Mouse (Mus musculus): ENCODE measurements at regions not wholly inside any gene's neighbourhood (a gene's known extent, or its start where the extent isn't known, plus 50 kb on each side); places are given as distances from the start of the nearest gene placed in this dataset.

DNA sequence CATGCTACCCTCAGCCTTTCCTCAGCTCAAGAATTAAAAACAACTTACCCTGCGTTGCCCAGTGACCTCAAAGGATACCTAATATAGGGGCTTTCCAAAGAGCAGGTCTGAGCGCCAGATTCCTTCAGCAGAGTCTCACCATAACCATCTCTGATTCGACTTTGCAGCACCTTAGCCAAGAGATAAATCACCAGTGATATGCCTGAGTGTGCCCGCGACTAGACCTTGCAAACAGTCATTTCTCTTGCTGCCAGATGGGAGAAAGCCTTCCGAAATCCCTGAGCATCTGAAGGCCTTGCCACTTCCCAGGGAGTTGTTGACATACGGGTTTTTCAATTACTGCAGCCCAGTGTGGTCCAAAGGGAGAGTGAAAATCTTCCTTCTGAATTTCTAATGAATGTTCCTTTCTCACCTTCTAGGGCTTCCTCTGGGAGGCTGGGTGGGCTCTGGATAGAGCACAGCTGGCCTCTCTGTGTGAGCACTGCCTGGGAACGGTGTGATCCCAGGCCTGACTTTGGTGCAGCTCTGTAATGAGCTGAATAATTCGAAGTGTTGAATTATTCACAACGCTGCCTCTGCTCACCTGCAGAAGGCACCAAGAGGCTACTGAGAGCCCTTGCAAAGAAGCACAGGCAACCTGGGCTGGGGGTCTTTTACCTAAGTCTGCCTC is 396.2 kb downstream of the Fut8 start:
- no peaks in the 10 kb centered on the region for H3K9me3 ChIP-seq (replicated peaks; ENCODE audit: control insufficient read depth, low read length)
- H3K36me3 ChIP-seq (ENCODE audit: control insufficient read depth, insufficient read depth, low read length) = no peaks in the 10 kb centered on the region
- WGBS (ENCODE audit: insufficient replicate concordance) = 19% methylated on average over 10 of the region's 10 CpGs
- no peak overlapping the region for H3K9ac ChIP-seq (ENCODE audit: low read depth, low read length)
- no peak overlapping the region for H3K4me3 ChIP-seq (ENCODE audit: low read depth, low read length)
- no peak overlapping the region for H3K4me2 ChIP-seq
- ATAC-seq (replicated peaks; ENCODE audit: insufficient number of reproducible peaks, low FRiP score, low TSS enrichment) = no peak
- peaks cover 3% of the 10 kb centered on the region; the same call in 1 of the 2 replicates for H3K4me1 ChIP-seq (ENCODE audit: control insufficient read depth, insufficient read depth, low read length)
- no peaks in the 10 kb centered on the region for H3K27me3 ChIP-seq (ENCODE audit: control insufficient read depth, insufficient read depth, low read length)
- H3K27ac ChIP-seq (ENCODE audit: low read depth, low read length) = no peak overlapping the region

DNA sequence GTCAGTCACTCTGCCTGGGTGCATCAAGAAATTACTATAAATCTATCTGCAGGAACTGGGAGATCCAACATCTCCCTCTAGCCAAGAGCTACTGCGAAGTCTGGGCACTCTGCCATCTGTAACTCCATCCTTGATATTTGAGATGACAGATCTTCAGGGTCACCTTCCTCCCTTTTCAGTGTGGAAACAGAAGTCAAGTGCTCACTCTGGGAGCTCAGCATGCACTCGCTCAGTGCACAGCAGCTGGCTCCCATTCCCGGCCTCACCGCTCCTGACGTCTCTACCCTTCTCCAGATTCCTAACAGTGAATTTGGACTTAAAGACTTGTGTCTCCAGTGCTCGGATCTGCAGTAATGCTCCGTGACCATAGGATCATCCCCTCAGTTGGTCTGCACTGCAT is 400.3 kb downstream of the Fut8 start:
- 45% methylated on average over 7 of the region's 7 CpGs for WGBS (ENCODE audit: insufficient replicate concordance)
- Histone ChIP-seq H3K36me3 (ENCODE audit: control insufficient read depth, insufficient read depth, low read length) (no peaks in the 10 kb centered on the region), H3K9ac (ENCODE audit: low read depth, low read length) (no peak overlapping the region), H3K9me3 (replicated peaks; ENCODE audit: control insufficient read depth, low read length) (no peaks in the 10 kb centered on the region), H3K4me2 (no peak overlapping the region), H3K4me1 (ENCODE audit: control insufficient read depth, insufficient read depth, low read length) (peaks cover 3% of the 10 kb centered on the region; the same call in 1 of the 2 replicates), H3K27me3 (ENCODE audit: control insufficient read depth, insufficient read depth, low read length) (no peaks in the 10 kb centered on the region), H3K4me3 (ENCODE audit: low read depth, low read length) (no peak overlapping the region), H3K27ac (ENCODE audit: low read depth, low read length) (no peak overlapping the region)
- 0 out of 2 replicates have a peak, but pooled peaks have one; percentile 26 for ATAC-seq (replicated peaks; ENCODE audit: insufficient number of reproducible peaks, low FRiP score, low TSS enrichment)

DNA sequence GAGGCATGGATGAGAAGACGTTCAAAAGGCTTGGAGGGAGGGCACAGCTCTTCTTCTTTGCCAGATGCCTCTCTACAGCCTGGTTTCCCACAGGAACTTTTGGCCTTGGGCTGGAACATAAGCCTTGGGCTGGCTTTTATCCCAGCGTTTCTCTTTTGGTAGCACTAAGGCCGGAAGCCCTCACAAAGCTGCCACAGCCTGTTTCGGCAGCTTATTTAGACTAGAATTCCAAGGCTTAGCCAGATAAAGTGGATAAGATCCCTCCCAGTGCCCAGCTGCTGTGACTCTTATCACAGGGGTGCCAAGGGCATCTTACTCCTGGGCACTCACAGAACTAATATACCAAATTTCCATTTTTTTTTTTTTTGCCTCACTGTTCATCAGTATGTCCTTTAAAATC is 404.4 kb downstream of the Fut8 start:
- H3K9ac ChIP-seq (ENCODE audit: low read depth, low read length) = no peak overlapping the region
- no peaks in the 10 kb centered on the region for H3K27me3 ChIP-seq (ENCODE audit: control insufficient read depth, insufficient read depth, low read length)
- no peaks in the 10 kb centered on the region for H3K9me3 ChIP-seq (replicated peaks; ENCODE audit: control insufficient read depth, low read length)
- no peak for ATAC-seq (replicated peaks; ENCODE audit: insufficient number of reproducible peaks, low FRiP score, low TSS enrichment)
- no peak overlapping the region for H3K4me2 ChIP-seq
- H3K27ac ChIP-seq (ENCODE audit: low read depth, low read length) = no peak overlapping the region
- no peak overlapping the region for H3K4me3 ChIP-seq (ENCODE audit: low read depth, low read length)
- no peaks in the 10 kb centered on the region for H3K36me3 ChIP-seq (ENCODE audit: control insufficient read depth, insufficient read depth, low read length)
- peaks cover 3% of the 10 kb centered on the region; the same call in 1 of the 2 replicates for H3K4me1 ChIP-seq (ENCODE audit: control insufficient read depth, insufficient read depth, low read length)
- 55% methylated on average over 4 of the region's 4 CpGs for WGBS (ENCODE audit: insufficient replicate concordance)

DNA sequence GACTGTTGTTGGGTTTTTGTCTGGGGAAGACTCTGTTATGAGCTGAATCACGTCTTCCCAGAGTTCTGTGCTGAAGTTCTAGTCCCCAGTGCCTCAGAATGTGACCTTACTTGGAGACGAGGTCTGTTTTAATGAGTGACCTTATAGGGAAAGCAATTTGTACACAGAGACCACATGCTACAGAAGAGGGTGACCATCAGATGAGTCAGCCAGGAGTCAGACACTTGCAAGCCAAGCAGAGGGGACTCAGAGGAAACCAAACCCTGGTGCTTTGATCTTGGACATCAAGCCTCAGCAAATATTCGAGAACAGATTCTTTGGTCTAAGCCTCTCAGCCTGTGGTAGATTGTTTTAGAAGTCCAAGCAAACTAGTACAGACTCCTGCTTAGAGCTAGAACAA is 409.9 kb downstream of the Fut8 start:
- Histone ChIP-seq H3K27me3 (ENCODE audit: control insufficient read depth, insufficient read depth, low read length) (no peaks in the 10 kb centered on the region), H3K4me1 (ENCODE audit: control insufficient read depth, insufficient read depth, low read length) (no peaks in the 10 kb centered on the region)
- WGBS (ENCODE audit: insufficient replicate concordance) = 58% methylated on average over 3 of the region's 3 CpGs

DNA sequence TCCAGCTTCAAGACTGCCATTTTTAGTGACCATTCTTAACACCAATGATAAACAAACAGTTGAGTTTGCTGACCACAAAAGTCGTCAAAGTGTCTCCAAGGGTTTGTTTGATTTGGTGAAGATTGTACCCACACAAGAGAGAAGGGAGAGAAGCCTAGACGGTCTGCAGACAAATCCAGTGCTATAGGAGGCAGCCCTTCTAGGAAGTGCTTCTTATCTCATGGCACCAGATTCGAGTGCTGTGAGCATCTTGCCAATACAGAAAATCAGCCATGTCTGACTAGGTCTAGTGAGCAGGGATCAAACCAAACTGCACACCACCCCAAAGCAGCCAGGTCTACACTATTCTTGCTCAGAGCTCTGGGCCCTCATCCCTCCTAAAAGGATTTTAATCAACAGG is 416.4 kb downstream of the Fut8 start:
- no peaks in the 10 kb centered on the region for H3K9me3 ChIP-seq (replicated peaks; ENCODE audit: control insufficient read depth, low read length)
- 53% methylated on average over 3 of the region's 3 CpGs for WGBS (ENCODE audit: insufficient replicate concordance)

More for the DNA sequence above, 409.9 kb downstream of the Fut8 start:
- no peak for ATAC-seq (replicated peaks; ENCODE audit: insufficient number of reproducible peaks, low FRiP score, low TSS enrichment)
- Histone ChIP-seq H3K4me3 (ENCODE audit: low read depth, low read length) (no peak overlapping the region), H3K27ac (ENCODE audit: low read depth, low read length) (no peak overlapping the region), H3K4me2 (no peak overlapping the region), H3K36me3 (ENCODE audit: control insufficient read depth, insufficient read depth, low read length) (no peaks in the 10 kb centered on the region), H3K9me3 (replicated peaks; ENCODE audit: control insufficient read depth, low read length) (no peaks in the 10 kb centered on the region), H3K9ac (ENCODE audit: low read depth, low read length) (no peak overlapping the region)

DNA sequence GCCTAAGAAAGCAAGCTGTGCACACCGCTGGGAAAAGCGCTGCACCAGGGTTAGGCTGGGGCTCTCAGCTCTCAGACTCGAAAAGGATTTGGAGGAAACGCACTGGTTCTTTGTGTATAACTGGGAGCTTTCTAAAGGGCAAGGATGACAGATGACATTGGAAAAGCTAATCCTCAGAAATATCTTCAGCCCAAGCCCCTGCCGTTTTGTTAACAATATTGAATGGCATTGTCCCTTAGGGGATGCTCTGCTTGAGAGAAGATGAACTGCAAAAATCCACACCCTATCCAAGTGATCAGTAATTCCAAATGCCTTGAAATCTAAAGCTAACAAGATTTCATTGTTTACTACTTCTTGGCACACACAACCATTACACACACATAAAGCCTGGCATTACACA is 419.1 kb downstream of the Fut8 start:
- no peak overlapping the region for H3K27ac ChIP-seq (ENCODE audit: low read depth, low read length)
- no peaks in the 10 kb centered on the region for H3K4me1 ChIP-seq (ENCODE audit: control insufficient read depth, insufficient read depth, low read length)
- H3K4me3 ChIP-seq (ENCODE audit: low read depth, low read length) = no peak overlapping the region
- no peaks in the 10 kb centered on the region for H3K36me3 ChIP-seq (ENCODE audit: control insufficient read depth, insufficient read depth, low read length)
- no peak overlapping the region for H3K4me2 ChIP-seq
- no peak for ATAC-seq (replicated peaks; ENCODE audit: insufficient number of reproducible peaks, low FRiP score, low TSS enrichment)
- H3K27me3 ChIP-seq (ENCODE audit: control insufficient read depth, insufficient read depth, low read length) = peaks cover 1% of the 10 kb centered on the region
- 77% methylated on average over 5 of the region's 5 CpGs for WGBS (ENCODE audit: insufficient replicate concordance)
- no peaks in the 10 kb centered on the region for H3K9me3 ChIP-seq (replicated peaks; ENCODE audit: control insufficient read depth, low read length)
- no peak overlapping the region for H3K9ac ChIP-seq (ENCODE audit: low read depth, low read length)

More for the DNA sequence above, 416.4 kb downstream of the Fut8 start:
- no peaks in the 10 kb centered on the region for H3K36me3 ChIP-seq (ENCODE audit: control insufficient read depth, insufficient read depth, low read length)
- H3K4me3 ChIP-seq (ENCODE audit: low read depth, low read length) = no peak overlapping the region
- no peak overlapping the region for H3K9ac ChIP-seq (ENCODE audit: low read depth, low read length)
- H3K27ac ChIP-seq (ENCODE audit: low read depth, low read length) = no peak overlapping the region
- ATAC-seq (replicated peaks; ENCODE audit: insufficient number of reproducible peaks, low FRiP score, low TSS enrichment) = no peak
- H3K4me2 ChIP-seq = no peak overlapping the region
- no peaks in the 10 kb centered on the region; the same call in 1 of the 2 replicates for H3K27me3 ChIP-seq (ENCODE audit: control insufficient read depth, insufficient read depth, low read length)
- no peaks in the 10 kb centered on the region for H3K4me1 ChIP-seq (ENCODE audit: control insufficient read depth, insufficient read depth, low read length)

DNA sequence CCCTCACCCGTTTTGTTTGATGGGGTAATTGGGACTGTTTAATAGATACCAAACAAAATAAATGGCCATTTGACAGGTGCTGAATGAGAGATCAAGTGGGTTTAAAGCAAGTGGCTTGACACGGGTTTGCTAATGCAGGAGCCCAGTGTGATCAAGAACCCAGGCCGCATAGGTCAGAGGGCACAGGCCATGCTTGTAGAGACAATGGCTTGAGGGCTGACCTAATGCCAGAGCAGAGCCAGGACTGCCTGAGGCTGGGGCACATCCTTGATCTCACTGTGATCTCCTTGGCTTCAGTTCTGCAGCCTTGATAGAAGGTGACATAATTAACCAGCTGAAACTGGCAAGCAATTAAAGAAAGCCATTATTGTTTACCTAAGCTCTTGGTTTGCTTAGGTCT is 420.0 kb downstream of the Fut8 start:
- H3K9me3 ChIP-seq (replicated peaks; ENCODE audit: control insufficient read depth, low read length) = no peaks in the 10 kb centered on the region
- ATAC-seq (replicated peaks; ENCODE audit: insufficient number of reproducible peaks, low FRiP score, low TSS enrichment) = no peak
- H3K27ac ChIP-seq (ENCODE audit: low read depth, low read length) = no peak overlapping the region
- 61% methylated on average over 3 of the region's 3 CpGs for WGBS (ENCODE audit: insufficient replicate concordance)
- no peak overlapping the region for H3K9ac ChIP-seq (ENCODE audit: low read depth, low read length)
- no peaks in the 10 kb centered on the region for H3K4me1 ChIP-seq (ENCODE audit: control insufficient read depth, insufficient read depth, low read length)
- H3K27me3 ChIP-seq (ENCODE audit: control insufficient read depth, insufficient read depth, low read length) = peaks cover 4% of the 10 kb centered on the region
- no peak overlapping the region for H3K4me2 ChIP-seq
- no peaks in the 10 kb centered on the region for H3K36me3 ChIP-seq (ENCODE audit: control insufficient read depth, insufficient read depth, low read length)
- no peak overlapping the region for H3K4me3 ChIP-seq (ENCODE audit: low read depth, low read length)

DNA sequence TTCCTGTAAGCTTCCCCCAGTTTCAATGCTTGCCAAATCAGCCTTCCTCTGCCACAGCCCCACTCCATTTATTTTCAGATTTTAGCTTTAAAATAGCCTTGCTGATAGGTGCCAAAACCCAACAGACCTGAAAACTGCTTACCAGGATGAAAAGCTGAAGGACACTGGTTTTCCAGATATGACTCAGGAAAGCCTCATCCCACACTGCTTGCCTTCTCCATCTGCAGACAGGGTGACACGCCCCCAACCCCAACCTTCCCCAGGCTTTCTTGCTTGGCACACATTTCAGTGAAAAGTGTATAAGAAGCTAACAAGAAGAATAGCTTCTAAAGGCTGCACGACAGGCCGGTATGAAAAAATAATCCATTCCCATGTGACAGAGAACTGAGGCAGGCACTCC is 425.3 kb downstream of the Fut8 start:
- H3K4me1 ChIP-seq (ENCODE audit: control insufficient read depth, insufficient read depth, low read length) = 0 out of 2 replicates have a peak, but pooled peaks cover 7% of the 10 kb centered on the region
- no peaks in the 10 kb centered on the region for H3K36me3 ChIP-seq (ENCODE audit: control insufficient read depth, insufficient read depth, low read length)
- 80% methylated on average over 3 of the region's 3 CpGs for WGBS (ENCODE audit: insufficient replicate concordance)
- no peak overlapping the region for H3K4me3 ChIP-seq (ENCODE audit: low read depth, low read length)
- peaks cover 6% of the 10 kb centered on the region; the same call in 1 of the 2 replicates for H3K27me3 ChIP-seq (ENCODE audit: control insufficient read depth, insufficient read depth, low read length)
- H3K4me2 ChIP-seq = no peak overlapping the region
- no peak overlapping the region for H3K27ac ChIP-seq (ENCODE audit: low read depth, low read length)
- H3K9ac ChIP-seq (ENCODE audit: low read depth, low read length) = no peak overlapping the region
- no peak for ATAC-seq (replicated peaks; ENCODE audit: insufficient number of reproducible peaks, low FRiP score, low TSS enrichment)
- no peaks in the 10 kb centered on the region for H3K9me3 ChIP-seq (replicated peaks; ENCODE audit: control insufficient read depth, low read length)
